Mouse (Mus musculus) forelimb bud, embryonic 11.5 days (tissue): ENCODE data around the gene Cpne8.
"Not testable (repeated sequence)": the region's sequence is repeated elsewhere in the genome, so short reads cannot be mapped to it uniquely, and the experiment has no call there.

ENCODE experiments used
- DNase-seq: peaks from one replicate; pipeline ENCODE4 v3.0.0-alpha.2; 2012; ENCODE audit warnings: low read depth, low spot score

Gene Cpne8

GRCm38 (mm10) chr15:90490186-90490585, 189.0 kb downstream of the Cpne8 start:
- no peak for DNase-seq

- not testable (repeated sequence) for DNase-seq
Measured at GRCm38 (mm10) chr15:90470561-90470960, 208.7 kb downstream of the Cpne8 start.

GRCm38 (mm10) chr15:90463281-90463680, 216.0 kb downstream of the Cpne8 start:
- DNase-seq = no peak

- DNase-seq = no peak
Measured at GRCm38 (mm10) chr15:90446076-90446475, 233.2 kb downstream of the Cpne8 start.
